Mouse (Mus musculus) kidney, adult 2 months (tissue): ENCODE results near the gene Erc2.

ENCODE experiments used
- CTCF ChIP-seq: fragments of 200-500 bp; conservative IDR thresholded peaks from 2 replicates; pipeline ENCODE4 v1.5.1; 2011; ENCODE audit warnings: low read depth, mild to moderate bottlenecking, control low read depth, low read length, moderate library complexity, mixed read lengths; ENCODE audit not compliant: insufficient read depth, insufficient read length
- POLR2A ChIP-seq: fragments of 200-500 bp; IDR thresholded peaks from one replicate; pipeline ENCODE4 v1.6.1; 2011; ENCODE audit warnings: low read depth, low read length, control low read depth

DNA sequence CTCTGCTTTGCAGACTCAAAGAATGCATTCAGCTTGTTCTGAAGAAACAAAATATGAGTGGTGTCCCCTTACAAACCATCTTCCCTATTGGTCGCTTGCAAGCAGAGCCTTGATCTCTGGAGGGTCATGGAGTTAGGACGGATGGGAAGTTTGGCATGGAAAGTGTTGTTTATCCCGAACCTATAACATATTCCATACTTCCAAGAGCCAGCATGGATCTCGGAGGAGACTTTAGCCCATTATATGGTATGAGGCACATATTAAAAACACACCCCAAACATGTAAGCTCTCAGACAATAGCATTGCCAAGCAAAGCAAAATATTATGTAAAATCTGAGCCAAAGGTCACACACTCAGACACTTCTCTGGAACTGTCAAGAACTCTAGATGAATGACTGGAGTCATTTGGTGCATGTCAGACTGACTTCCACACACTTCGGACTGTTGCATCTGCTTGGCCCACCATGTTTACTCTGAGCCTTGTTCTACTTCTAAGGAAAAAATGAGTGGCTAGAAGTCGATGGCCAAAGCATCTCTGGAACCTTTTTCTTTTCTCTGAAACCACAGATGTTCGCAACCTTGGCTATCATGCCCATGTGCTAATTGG, 809.6 kb downstream of the Erc2 start:
- TF ChIP-seq POLR2A (no peak), CTCF (no peak)
